Mouse (Mus musculus): ENCODE measurements around the gene Gk5.
"Not testable (repeated sequence)": the region's sequence is repeated elsewhere in the genome, so short reads cannot be mapped to it uniquely, and the experiment has no call there.

Gene Gk5

DNA sequence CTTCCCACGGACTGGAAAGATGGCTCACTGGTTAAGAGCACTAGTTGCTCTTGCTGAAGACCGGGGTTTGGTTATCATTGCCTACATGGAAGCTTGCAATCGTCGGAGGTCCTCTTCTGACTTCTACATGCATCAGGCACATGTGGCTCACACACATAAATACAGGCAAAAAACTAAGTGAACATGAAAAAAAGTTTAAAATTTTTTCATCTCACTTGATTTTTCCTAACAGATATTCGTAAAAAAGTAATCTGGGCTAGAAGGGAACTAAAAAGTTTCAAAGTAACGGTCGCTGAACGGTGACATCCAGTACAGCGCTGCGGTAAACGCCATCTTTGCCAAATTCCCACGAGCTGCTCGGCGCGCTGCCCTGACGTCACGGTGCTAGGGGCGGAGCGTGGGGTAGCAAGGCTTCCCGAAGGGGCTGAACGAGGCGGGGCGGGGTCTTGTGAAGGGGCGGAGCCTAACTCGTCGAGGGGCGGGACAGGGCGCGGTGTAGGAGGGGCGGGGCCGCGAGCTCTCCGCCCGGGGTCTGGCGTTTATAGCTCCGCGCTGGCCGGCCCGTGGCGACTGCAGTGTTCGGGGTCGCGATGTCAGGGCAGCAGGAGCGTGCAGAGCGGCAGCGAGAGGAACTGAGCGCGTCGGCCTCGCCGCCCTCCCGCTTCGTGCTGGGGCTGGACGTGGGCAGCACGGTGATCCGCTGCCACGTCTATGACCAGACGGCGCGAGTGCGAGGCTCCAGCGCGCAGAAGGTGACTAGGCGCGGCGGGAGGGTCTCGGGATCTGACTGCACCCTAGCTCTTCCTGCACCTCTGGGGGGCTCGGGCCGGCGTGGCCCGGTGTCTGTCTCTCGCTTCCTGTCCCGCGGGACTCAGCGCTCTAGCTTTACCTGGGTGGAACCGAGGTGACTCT is at the start of gene Gk5:
TSS of gene Gk5 (plus strand) at position 502 of the 912 bp plus-strand sequence.
- DNase-seq = peak; percentile 94

DNA sequence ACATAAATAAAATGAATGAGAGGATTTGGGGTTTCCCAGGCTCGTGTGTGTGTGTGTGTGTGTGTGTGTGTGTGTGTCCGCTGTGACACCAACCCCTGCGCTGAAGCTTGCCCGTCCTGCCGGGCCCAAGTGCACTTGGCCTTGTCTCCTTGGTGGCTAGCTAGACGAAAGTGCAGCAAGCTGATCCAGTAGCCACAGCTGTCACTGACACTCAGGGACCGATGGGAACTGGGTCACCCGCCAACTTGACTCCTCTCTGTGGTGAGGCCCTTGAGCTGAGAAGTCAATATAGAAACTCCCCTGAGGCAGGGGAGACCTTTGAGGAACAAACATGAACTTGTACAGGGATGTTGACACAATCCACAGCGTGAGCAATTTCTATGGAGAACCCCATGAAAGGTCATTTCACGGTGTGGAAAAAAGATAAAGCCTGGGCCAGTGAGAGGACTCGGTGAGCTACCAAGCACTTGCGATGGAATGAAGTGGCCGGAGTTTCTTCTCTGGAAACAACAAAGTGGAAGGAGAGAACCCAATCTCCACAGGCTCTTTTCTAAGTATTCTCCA is 40.3 kb upstream of the Gk5 start:
- DNase-seq = no peak

DNA sequence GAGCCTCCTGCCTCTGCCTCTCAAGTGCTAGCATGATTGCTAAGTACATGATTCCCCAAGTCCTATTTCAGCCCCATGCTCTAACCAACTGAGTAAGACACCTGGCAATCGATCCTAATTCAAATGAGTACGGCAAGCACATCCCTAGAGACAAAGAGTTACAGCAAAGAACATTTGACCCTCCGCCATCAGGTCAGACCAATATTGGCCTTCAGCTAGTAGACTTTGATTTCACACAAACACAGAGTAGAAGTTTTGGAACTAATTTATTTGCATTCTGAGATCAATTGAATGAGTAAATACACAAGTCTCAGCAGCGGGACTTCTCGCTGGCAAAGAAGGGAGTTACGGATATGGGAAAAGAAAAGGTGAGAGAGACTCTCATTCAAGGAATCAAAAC is 33.9 kb upstream of the Gk5 start:
- DNase-seq = no peak

DNA sequence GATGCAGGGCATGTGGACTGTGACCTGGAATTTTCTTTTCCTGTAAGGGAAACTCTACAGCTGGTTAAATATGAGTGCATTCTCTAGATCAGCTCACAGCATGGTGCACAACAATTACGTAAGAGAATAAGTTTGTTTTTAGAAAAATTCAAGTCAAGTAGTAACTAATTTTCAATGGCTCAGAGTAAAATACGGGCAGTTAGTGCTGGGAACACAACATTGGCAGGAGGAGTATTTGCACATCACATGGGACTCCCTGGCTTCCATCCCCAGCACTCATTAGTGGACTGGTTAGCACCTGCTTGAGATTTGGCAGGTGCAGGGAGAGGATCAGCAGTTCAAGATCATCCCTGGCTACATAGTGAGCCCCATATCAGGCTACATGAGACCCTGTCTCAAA is 31.5 kb upstream of the Gk5 start:
- DNase-seq = no peak

DNA sequence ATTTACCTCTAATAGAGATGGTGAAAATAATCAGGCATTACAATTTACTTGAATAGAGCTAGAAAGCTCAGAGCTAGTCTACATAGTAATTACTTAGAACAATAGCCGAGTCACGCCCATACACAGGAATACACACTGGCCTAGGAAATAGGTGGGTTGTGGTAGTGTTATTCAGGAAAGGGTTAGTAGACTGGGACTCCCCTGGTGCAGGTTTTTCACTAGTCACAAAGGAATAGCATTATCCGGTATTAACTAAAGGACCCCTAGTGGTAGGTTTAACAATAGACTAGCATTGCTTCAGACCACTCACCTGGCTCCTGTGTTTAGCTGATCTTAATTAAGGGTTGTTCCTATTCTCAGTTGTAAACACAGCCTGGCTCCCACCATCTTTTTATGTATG is 30.7 kb upstream of the Gk5 start:
- DNase-seq = not testable (repeated sequence)

DNA sequence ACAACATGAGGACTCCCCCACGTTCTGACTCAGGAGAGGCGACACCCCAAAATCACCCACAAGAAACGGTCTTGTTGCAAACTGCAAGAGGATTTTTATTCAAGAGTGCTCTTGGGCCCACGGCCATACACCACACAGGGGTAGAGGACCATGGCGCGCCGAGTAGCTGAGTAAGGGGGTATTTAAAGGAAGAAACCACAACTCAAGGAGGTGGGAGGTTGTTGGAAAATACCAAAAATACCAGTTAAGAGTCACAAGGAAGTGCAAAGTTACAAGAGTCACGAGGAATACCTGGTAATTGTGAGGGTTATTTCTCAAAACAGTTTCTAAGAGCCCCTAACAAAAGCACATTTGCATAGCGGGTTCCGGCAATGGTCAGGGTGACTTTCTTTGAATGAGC is 26.5 kb upstream of the Gk5 start:
- DNase-seq = not testable (repeated sequence)

DNA sequence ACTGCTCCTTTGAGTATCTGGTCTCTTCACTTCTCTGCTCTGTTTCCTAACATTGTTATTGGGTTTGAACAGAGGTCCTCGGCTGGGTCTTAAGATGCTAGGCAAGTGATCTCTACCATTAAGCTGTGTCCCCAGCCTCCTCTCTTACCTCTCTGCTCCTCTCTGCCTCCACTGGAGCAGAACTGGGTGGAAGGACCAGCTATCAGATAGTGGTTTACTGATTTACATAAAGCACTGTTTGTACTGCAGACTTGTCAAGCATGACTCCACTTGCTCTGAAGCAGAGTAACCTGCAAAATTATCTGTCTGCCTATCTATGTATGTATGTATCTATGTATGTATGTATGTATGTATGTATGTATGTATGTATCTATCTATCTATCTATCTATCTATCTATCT is 25.9 kb upstream of the Gk5 start:
- DNase-seq = no peak

DNA sequence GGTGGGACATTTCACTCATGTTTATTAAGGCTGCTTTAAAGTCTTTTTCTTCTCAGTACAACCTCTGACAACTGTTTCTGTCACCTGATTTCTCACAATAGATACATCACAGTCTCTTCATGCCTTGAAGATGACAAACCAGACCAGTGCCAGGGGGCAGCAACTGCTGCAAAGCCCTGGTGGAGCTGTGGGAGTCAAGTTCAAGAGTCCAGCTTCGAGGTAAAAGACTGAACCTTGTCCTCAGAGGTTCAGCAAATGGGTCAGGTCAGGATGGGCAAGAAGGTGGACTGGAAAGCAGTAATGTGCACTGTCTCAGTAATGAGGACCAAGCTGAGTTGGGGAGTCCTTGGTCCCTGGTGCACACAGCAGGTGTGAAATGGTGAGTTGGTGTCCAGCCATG is 24.8 kb upstream of the Gk5 start:
- no peak for DNase-seq

DNA sequence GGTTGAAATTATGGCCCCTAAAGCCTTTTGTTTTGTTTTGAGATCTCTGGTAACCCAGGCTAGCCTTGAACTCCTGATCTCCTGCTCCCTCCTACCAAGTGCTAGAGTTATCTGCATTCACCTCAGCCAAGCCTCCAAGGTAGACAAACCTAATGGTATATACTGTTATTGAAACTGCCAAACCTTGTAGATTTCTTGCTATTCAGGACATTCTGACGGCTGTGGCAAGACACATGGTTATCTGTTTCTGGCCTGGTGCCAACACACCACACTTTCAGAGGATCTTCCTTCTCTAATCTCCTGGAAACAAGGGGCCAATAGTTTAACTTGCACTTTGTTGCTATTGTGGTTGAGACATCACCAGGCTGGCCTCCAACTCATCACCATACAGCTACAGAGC is 24.0 kb upstream of the Gk5 start:
- DNase-seq = no peak

DNA sequence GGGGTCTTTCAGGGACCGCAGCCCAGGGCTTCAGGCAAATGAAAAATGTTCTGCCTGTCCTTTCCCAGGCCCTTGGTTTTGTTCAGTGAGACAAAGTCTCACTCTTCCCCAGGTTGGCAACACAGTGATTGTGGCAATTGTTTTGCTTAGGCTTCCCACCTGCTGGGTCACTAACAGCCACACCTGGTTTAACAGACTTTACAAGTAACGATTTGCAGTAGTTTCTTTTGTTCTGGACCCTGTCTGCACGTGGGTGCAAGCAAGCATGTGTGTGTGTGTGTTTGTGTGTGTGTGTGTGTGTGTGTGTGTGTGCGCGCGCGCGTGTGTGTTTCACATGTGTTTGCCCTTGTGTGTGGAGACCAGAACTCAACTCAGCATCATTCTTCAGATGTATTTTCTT is 16.3 kb upstream of the Gk5 start:
- DNase-seq = no peak

DNA sequence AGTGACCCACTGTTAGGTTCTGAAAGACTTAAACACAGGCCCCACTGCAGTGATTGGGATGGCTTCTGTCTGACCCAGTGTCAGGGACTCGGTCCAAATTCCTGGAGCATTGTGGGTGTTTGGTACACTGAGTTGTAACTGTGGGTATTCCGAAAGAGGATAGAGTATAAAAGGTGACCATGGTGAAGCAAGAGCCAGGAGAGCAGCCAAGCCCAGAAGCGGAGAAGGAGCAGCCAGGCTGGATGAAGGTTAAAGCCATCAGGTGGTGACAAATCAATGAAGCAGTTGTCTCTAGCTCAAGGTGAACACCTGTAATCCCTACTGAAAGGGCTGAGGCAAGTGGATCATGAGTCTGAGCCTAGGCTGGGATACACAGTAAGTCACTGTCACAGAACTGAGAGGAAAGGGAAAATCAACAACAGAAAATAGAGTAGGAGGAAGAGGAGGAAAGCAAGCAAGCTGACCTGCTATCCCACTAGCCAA is 6.2 kb upstream of the Gk5 start:
- no peak for DNase-seq

DNA sequence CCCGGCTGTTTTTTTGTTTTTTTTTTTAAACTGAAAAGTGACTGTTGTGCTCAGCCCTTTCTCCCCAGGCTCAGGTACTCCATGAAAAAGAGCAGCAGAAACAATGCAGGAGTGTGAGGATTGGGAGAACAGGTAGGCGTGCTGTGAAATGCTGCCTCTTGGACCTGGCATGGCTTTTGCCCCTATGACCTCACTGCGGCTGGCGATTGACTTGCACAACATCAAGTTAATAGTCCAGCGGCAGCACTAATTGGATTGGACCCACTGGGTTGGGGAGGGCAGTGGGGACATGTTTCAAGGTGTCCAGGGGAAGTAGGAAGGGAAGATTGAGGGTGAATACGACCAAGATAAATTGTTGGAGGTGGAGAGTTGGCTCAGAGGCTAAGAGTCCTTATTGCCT is 2.4 kb upstream of the Gk5 start:
- DNase-seq = no peak

DNA sequence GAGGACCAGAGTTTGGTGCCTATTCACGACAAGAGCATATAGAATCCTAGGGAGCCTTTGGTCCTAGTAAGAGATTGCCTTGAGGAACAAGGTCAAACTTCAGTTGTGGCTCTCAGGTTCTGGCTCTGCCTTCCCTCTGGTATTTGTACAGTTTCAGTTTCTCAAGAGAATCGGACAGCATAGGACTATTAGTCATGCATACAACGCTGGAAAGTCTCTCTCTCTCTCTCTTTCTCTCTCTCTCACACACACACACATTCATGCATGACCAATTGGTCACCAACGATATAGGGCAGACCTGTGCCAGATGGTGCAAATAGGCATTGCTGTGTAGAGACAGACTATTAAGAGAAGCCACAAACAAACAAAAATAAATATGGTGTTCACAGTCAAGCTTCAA is 946 bp upstream of the Gk5 start:
- no peak for DNase-seq

DNA sequence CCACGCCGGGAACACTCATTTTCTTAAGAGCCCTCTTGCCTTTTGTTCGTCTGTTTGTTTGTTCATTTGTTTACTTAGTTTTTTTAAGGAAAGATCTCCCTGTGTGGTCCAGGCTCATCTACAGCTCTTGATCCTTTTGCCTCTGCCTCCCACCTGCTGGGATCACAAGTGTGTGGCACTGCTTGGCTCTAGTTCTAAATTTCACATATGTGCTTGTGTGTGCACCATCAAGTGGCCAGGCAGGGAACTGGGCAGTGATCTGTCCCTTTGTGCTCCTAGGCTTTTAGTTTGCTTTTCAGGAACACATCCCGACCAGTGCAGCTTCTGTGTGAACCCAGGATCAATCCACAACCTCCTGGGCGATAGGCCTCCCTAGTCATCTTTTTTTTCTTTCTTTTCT is 8.8 kb downstream of the Gk5 start:
- no peak for DNase-seq

DNA sequence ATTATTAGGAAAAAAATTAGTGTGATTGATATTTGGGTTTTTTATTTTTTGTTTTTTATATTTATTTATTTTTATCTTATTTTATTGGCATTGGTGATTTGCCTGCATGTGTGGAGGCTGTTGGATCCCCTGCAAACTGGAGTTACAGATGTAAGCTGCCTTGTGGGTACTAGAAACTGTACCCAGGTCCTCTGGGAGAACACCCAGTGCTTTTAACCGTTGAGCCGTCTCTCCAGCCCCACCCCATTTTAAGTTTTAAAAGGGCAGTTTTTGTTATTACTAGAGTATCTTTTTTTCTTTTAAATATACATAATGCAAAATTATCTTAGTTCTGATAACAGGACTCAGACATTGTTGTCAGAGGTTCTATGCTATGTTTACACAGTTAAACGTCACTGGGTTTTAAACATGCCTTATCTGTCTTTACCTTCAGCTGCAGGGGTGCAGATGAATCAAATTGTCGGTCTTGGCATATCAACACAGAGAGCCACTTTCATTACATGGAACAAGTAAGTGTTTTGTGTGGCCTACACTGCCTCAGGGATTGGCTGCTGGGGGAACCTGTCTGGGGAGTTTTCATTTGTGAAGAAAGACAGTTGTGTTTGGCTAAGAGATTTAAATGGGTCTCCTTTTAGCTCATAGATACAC is 13.9 kb downstream of the Gk5 start:
- DNase-seq = no peak

DNA sequence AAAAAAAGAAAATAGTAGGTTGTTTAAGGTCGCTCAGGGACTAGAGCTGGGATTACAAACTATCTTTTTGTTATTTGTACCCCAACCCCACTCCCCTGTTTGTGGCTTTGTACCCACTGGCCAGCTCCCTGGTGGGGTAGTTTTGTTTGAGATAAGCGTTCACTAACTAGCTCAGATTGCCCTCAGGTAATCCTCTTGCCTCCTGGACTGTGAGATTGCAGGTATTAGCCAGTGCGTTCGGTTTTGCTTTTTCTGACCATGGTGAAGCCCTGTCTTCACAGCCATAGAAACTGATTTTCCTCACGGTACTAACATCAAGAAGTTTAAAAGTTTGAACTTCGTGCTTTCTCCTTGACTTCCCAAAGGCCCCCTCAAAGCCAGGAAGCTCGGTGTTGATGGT is 15.3 kb downstream of the Gk5 start:
- no peak for DNase-seq

DNA sequence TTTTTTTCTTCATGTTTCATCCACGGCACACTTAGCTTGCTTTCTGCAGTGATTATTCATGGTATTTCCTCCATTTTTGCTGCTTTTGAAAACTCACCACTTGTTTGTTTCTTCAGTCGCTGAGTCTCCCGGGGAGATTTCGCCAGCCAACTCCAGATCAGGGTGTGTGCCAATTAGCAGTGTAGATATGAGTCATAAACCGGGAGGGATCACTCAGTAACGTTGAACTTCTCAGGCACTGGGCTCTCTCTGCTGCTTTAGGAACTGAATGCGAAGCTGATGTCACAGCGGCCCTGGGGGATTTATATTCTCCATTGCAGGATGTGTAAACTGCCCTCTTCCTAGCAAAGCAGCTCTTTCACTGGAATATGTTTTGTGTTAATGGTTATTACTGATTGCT is 15.8 kb downstream of the Gk5 start:
- peak; percentile 36 for DNase-seq

DNA sequence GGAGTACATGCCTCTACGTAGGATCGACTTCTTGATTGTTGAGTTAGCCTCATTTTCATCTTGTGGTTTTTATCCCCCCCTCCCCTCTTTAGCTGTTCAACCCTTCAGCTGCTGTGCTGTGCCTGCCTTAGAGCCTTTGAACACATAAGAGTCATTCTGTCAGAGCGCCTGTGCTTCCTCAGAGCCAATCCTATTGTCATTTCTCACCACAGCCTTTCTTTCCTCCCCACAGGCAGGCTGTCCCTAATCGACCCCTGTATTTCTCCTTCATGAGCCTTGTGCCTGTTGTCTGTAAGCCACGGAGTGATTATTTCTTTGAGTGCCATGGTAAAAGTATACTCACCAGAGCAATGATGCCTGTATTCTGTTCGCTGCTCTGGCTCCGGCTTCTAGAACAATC is 16.3 kb downstream of the Gk5 start:
- no peak for DNase-seq

DNA sequence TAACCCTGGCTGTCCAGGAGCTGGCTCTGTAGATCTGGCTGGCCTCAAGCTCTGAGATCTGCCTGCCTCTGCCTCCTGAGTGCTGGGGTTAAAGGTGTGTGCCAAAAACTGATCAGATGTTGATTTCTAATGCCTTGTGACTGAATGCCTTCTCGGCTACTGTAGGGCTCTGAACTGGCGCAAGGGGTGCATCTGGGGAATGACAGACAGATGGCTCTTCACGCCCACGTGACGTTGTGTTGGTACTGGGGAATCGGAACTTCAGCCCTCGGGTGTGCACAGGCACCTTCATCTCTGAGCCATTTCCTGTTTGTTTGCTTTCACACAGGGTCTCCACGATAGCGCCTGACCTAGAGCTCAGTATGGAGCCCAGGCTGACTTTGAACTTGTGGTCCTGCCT is 19.8 kb downstream of the Gk5 start:
- no peak for DNase-seq

DNA sequence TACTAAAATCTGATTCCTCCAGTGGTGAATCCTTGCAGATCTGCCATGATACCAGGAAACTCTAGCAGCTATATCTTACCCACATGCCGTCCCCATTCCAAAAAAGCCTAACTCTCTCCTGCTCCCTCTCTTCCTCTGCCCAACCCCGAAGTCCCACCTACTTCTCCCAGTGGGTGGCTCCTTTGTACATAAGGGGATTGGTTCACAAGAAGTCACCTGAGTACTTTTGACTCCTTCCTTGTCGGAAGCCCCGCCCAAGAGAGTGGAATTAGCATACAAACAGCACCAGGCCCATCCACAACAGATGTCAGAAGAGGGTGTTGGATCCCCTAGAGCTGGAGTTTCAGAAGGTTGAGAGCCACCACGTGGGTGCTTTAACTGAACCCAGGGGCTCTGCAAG is 20.7 kb downstream of the Gk5 start:
- no peak for DNase-seq

DNA sequence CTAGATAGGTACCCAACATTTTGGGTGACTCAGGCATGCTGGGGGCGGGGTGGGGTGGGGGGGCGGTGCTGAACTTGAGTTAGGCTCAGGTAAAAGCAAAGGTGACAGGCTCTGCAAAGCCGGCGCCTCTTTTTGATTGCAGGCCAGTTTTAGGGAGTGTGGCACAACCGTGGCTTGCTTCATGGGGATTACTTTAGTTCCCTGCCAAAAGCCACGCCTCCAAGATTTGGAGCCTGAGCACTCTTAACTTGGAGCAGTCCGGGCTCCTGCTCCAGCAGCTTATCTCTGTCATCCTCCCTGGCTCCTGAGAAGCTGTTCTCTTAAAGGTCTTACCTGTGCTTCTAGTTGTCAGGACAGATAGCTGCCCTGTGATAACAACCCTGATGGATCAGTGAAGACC is 21.8 kb downstream of the Gk5 start:
- DNase-seq = no peak

DNA sequence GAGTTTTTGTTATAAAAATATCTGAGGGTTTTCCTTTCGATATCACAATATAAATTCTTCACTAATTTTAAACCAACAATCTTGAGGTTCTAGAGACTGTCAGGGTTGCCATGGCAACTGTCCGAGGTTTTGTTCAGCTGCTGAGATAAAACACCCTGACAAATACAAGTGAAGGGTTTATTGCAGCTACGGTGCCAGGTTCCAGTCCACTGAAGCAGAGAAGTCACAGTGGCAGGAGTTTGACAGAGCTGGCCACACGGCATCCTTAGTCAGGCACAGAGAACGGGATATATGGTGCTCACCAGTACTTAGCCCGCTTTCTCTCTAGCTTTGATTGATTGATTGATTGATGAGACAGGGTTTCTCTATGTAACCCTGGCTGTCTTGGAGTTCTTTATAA is 23.3 kb downstream of the Gk5 start:
- no peak for DNase-seq

DNA sequence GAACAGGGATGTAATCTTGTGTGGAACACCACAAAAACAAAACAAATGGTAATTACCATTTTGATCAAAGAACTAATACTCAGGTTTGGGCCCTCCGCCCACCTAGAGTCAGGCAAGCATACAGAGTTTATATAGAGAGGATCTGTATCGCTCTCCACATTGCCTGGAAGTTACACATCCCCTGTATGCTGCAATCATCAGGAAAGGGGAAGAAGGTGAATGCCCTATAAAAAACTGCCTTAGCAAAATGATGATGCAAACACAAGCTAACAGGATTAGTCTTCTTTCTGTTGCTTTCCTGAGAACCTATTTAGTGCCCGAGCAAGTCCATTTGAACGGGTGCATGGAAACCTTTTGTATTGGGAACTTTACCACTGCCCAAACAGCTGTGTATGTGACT is 24.5 kb downstream of the Gk5 start:
- DNase-seq = no peak

DNA sequence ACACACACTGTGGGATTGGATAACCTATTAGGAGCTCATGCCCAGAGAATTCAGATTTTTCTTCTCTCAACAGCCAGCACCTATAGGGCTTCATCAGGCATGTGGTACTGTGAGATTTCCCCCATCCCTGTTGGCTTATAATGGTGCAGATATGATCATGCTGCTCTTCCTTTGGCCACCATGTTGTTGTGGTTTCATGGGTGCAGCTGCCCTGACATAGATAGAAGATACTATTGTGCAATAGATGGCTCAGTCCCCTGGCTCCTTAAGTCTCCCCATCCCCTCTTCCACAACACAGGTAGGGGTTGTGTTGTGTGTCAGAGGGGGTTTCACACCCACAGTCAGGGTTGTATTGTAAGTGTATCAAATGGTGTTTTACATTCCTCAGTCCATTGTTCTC is 25.7 kb downstream of the Gk5 start:
- DNase-seq = no peak
